Mouse (Mus musculus) spleen, adult 12 weeks (tissue): ENCODE data around the gene P2ry10b.

Experiments used
- DNase-seq: peaks from one replicate; pipeline ENCODE4 v3.0.0; 2022; ENCODE audit warnings: low spot score

Gene P2ry10b

GRCm38 (mm10) chrX:107148681-107149080 lies at the start of gene P2ry10b:
Gene P2ry10b (plus strand): TSS chrX:107148927.
- no peak for DNase-seq

- DNase-seq = no peak
Measured at GRCm38 (mm10) chrX:107116333-107116732, 32.4 kb upstream of the P2ry10b start.

GRCm38 (mm10) chrX:107116987-107117386 lies 31.7 kb upstream of the P2ry10b start:
- DNase-seq = no peak

- DNase-seq = no peak
Measured at GRCm38 (mm10) chrX:107143184-107143583, 5.5 kb upstream of the P2ry10b start.

GRCm38 (mm10) chrX:107143930-107144329 lies 4.8 kb upstream of the P2ry10b start:
- no peak for DNase-seq

GRCm38 (mm10) chrX:107149391-107149993 lies 765 bp downstream of the P2ry10b start:
- DNase-seq = no peak

GRCm38 (mm10) chrX:107150027-107150426 lies 1.3 kb downstream of the P2ry10b start:
- DNase-seq = no peak

GRCm38 (mm10) chrX:107150752-107151515 lies 2.2 kb downstream of the P2ry10b start:
- DNase-seq = peak; percentile 9

GRCm38 (mm10) chrX:107156021-107156420 lies 7.3 kb downstream of the P2ry10b start:
- DNase-seq = no peak

GRCm38 (mm10) chrX:107160496-107160895 lies 11.8 kb downstream of the P2ry10b start:
- no peak for DNase-seq

GRCm38 (mm10) chrX:107168281-107168680 lies 19.6 kb downstream of the P2ry10b start:
- DNase-seq = no peak

- DNase-seq = no peak
Measured at GRCm38 (mm10) chrX:107169128-107169527, 20.4 kb downstream of the P2ry10b start.

GRCm38 (mm10) chrX:107178742-107179141 lies 30.0 kb downstream of the P2ry10b start:
- no peak for DNase-seq

GRCm38 (mm10) chrX:107217577-107218090 lies 68.9 kb downstream of the P2ry10b start:
- no peak for DNase-seq
